Mouse (Mus musculus): ENCODE results near the gene Adm.
A peak's percentile ranks its signal among the peaks of the same experiment; 100 is the strongest.
"Not testable (repeated sequence)": the region's sequence is repeated elsewhere in the genome, so short reads cannot be mapped to it uniquely, and the experiment has no call there.

The Adm gene

DNA sequence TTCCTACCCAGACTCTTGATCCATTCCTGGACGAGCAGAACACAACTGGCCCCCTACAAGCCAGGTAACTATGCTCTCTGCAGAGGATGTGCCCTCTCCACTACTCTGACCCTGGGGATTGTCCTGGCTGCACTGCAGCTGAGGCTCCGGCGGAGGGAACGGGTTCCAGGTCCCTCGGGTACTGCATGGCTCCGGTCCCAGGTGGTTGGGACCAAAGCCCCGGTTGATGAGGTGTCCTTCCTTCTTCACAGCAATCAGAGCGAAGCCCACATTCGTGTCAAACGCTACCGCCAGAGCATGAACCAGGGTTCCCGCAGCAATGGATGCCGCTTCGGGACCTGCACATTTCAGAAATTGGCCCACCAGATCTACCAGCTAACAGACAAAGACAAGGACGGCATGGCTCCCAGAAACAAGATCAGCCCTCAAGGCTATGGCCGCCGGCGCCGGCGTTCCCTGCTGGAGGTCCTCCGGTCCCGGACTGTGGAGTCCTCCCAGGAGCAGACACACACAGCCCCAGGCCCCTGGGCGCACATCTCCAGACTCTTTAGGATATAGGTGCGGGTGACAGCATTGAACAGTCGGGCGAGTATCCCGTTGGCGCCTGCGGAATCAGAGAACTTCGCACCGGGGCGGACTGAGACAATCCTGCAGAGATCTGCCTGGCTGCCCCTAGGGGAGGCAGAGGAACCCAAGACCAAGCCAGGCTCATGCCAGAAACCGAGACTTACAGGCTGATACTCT is 1.3 kb downstream of the Adm start:
- peak in 1 of 2 experiments; percentile 27 for DNase-seq (ENCODE audit: low spot score in 2 of 2)

GRCm38 (mm10) chr7:110629892-110630666 is 2.6 kb downstream of the Adm start:
- peak; percentile 81 to 84 for DNase-seq (ENCODE audit: low spot score in 2 of 2)

GRCm38 (mm10) chr7:110631136-110631888 is 3.9 kb downstream of the Adm start:
- no peak for DNase-seq (ENCODE audit: low spot score in 2 of 2)

- DNase-seq (ENCODE audit: low spot score in 2 of 2) = no peak
Observed at GRCm38 (mm10) chr7:110635929-110636328, 8.5 kb downstream of the Adm start.

DNA sequence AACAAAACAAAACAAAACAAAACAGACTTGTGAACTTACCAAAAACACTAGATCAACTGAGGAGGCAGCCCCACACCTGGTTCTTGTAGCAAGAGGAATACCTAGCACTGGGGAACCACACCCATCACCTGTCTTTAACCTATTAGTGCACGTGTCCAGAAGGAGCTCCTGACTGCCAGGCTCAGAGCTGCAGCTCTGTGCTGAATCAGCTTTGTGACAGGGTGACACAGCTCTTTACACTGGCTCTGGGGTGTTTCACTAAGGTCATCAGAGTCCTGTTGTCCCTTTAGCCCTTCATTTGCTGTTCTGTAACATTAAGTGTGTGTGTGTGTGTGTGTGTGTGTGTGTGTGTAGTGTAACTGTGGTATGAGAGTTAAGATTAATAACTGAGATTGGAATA is 9.1 kb downstream of the Adm start:
- DNase-seq (ENCODE audit: low spot score in 2 of 2) = no peak

DNA sequence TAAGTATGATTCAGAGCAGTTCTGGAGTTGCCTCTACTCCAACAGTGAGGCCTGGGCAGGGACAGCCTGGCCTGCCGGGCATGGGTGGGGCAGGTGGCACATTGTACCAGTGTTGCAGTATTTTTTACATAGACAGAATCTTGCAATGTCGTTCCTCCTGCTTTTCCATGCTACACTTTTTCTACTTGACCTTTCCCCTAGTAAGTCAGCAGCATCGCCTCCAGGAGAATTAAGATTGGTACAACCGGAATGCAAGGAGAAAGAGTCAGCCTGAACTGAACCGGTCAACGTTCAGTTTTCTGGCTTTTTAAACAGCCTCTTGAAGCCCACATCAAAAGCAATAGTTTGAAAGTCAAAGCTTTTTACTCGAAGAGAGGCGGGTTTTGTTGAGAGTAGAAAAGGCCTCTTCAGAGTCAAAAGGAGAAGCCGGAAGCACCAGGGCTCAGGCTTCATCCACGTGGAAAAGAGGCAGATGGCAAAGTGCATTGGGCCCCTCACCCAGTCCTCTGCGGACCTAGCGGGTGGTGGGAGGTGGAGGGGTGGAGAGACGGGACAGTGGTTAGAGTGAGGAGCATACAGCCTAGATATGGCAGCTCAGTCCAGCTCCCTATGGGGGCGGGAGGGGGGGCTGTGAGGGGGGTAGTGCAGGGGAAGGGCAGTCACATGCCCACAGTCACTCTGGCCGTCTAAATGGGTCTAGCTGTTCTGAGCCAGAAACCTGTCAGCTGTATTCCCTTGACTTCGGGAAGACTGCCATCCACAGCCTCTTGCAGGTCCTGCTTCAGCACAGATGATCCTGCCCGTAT is 11.0 kb downstream of the Adm start:
- DNase-seq (ENCODE audit: low spot score in 2 of 2) = no peak

GRCm38 (mm10) chr7:110639291-110639915 is 11.9 kb downstream of the Adm start:
- DNase-seq (ENCODE audit: low spot score in 2 of 2) = no peak

DNA sequence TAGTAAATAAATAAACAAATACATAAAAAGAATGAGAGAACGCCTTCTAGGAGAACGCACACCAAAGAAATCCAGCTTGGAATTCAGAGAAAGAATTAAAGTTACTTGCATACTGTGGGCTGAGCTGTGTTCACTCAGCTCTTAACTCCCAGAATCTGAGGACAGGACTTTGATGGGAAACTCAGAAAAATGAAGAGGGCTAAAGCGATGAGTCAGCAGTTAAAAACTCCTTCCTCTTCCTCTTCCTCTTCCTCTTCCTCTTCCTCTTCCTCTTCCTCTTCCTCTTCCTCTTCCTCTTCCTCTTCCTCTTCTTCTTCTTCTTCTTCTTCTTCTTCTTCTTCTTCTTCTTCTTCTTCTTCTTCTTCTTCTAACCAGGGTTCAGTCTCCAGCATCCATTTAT is 12.5 kb downstream of the Adm start:
- DNase-seq (ENCODE audit: low spot score in 2 of 2) = not testable (repeated sequence)

GRCm38 (mm10) chr7:110645311-110645710 is 17.9 kb downstream of the Adm start:
- peak; percentile 77 to 86 for DNase-seq (ENCODE audit: low spot score in 2 of 2)

- no peak for DNase-seq (ENCODE audit: low spot score in 2 of 2)
Observed at GRCm38 (mm10) chr7:110645859-110646258, 18.4 kb downstream of the Adm start.

DNA sequence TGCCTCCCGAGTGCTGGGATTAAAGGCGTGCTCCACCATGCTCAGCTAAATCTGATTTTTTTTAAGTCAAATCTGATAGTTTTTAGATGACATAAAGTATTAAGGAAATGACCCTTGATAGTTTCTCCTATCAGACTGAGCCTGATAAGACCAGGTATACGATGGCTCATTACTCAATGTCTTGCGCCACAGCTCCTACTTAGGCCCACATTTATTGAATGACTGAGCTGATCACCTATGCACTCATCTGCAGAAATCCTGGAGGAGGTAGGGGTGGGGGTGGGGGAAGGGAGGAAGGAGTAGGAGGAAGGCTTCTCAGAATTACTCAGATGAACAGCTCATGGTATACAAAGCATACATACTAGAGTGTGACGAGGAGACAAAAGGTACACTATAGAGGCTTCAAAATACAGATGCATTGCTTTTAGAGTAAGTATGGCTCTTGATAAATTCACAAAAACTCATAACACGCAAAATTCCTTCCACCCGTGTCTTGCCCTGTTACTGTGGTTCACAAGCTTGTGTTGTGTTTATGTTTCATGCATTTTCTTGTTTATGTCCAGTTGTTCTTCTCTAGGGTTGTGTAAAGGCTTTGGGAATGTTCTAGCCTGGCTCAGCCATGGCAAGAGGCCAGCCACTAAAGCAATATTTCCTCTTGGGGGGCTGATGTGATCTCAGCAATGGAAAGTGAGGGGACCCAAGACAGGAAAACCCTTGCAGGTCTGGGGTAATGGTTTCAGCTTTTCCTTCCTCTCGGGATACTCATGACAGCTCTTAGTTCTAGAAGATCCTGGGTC is 19.3 kb downstream of the Adm start:
- no peak for DNase-seq (ENCODE audit: low spot score in 2 of 2)

DNA sequence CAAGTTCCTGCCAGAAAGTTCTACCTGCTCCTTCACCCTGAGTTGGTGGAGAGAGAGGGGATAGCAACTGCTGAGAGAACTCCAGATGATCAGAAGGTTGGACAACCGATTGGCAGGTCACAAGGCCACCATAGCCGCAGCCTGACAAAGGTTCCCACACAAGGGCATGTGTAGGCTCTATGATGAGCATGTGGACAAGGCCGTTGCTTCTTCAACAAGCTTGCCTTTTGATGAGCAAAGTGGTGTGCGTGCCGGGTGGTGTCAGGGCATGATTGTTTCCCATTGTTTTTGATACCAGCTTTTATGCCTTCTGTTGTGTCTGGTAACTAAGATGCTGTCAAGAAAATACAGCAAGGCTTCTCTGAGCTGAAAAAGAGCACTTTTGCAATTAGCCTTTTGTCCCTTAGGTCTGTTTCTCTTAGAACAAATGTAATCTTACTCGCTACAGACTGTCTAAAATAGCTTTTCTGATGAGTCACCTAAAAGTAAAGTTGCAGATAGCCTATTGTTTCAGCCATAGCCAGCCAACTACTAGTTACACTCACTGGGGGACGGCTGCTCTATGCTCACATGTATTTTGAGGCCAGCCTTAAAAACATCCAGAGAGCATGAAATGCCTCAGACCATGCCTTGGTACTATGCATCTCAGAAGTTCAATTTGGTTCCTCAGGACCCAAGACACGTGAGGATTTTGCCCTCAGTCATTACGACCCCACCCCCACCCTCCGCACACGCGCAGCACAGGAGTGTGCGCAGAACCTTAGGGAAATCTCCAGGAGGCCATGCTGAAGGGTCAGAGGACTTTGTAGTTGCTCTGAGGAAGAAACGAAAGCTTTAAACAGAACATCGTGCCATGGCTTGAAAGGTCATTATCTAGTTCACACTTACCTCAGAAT is 20.3 kb downstream of the Adm start:
- DNase-seq (ENCODE audit: low spot score in 2 of 2) = no peak

- no peak for DNase-seq (ENCODE audit: low spot score in 2 of 2)
Observed at GRCm38 (mm10) chr7:110648455-110649085, 21.1 kb downstream of the Adm start.

DNA sequence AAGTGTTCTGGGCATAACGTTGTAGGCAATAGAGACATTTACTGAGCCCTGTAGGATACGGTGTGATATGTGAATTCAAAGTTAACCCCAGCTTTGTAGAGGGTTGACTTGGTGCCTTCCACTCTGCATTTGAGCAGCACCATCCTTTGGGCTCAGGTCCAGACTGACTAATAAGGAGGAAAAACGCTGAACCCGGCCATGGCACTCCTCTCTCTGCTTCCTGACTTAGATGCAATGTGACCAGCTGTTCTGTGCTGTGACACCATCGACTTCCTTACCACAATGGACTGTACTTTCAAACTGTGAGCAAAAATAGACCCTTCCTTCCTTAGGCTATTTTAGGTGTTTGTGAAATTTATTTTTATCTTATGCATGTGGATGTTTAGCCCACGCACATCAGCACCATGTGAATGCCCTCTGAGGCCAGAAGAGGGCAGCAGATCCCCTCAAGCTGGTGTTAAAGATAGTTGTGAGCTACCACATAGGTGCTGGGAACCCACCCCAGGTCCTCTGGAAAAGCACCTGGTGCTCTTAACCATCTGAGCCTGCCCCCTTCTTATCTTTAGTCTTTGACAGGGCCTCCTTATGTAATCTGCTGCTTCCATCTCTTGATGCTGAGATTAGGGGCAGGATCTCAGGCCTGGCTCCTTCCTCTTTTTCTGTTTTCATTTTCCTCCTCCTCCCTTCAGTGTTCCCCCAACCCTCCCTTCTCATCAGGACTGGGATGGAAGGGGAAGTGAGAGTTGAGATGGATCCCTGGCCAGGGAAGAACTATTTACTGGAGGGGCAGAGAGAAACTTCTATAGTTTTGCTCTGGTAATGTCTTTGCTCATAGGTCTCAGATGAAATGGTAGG is 21.9 kb downstream of the Adm start:
- no peak for DNase-seq (ENCODE audit: low spot score in 2 of 2)

DNA sequence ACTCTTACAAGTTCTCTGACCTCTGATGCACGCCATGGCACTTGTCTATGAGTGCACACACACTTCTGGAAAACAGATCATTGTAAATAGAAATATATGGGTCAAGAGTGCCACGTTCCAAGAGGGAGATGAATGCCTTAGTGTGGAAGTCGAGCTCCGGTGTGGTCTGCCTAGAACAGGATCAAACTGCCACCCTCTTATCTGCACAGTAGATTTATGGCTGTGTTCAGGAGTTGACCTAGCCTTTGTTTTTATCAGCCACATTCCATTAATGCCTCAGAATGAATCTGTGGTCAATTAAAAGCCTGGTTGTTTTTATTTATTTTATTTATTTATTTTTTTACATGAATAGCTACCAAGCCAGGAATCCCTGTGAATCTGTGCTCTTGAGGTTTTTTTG is 23.0 kb downstream of the Adm start:
- no peak for DNase-seq (ENCODE audit: low spot score in 2 of 2)

DNA sequence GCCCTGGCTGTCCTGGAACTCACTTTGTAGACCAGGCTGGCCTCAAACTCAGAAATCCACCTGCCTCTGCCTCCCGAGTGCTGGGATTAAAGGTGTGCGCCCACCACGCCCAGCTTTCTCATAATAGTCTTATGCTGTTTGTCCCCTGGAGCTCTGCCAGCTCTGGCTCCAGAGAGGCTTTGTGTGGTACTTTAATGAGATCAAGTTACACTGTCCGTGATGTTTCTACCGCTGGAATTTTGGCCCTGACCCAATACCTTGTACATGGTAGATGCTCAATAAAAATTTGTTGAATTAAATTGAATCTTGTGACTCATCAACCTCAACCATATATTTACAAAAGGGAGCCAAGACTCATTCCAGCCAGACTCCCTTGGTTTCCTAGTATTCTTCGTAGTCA is 23.6 kb downstream of the Adm start:
- DNase-seq (ENCODE audit: low spot score in 2 of 2) = no peak

DNA sequence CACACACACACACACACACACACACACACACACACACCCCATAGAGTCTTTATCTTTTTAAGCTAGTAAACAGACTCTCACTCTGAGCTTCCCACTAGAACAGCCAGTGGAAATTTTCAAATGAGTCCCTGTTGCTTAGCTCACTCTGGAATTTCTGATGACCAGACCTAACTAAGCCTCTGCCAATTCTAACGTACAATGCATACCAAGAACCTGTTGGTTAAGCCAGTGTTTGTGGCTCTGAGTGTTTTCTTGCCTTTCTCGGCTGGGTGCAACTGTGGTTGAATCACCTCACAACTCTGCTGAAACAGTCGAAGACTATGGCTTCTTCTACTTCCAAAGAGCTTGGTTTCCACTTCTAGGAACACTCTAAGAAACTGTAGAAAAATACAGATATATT is 27.8 kb downstream of the Adm start:
- DNase-seq (ENCODE audit: low spot score in 2 of 2) = no peak

- no peak for DNase-seq (ENCODE audit: low spot score in 2 of 2)
Observed at GRCm38 (mm10) chr7:110655966-110656365, 28.5 kb downstream of the Adm start.

Data from right cerebral cortex, adult 2 months (tissue).